Mouse (Mus musculus): ENCODE measurements around the gene Maats1. TPM values are rescaled to one million over a fixed set of nuclear protein-coding genes. Genes with fewer than 3 reads are reported as not detected.

The Maats1 gene
- total RNA-seq, 1 experiment = 1.8 TPM

- Histone ChIP-seq H3K4me1 (ENCODE audit: control insufficient read depth in 2 of 2, insufficient read depth in 2 of 2, low read length in 2 of 2, poor library complexity in 1 of 2) (peaks cover 0 to 4% of the 10 kb centered on the region in 2 experiments; a peak in 1 of 4 replicates), H3K36me3 (ENCODE audit: control insufficient read depth, insufficient read depth, low read length, poor library complexity, severe bottlenecking) (no peaks in the 10 kb centered on the region), H3K9ac (ENCODE audit: insufficient read depth, low read depth, low read length, poor library complexity, severe bottlenecking) (peak overlapping the region; percentile 81; the same call in 1 of the 2 replicates), H3K4me3 (ENCODE audit: insufficient read depth in 1 of 2, low read depth in 1 of 2, low read length in 2 of 2, poor library complexity in 1 of 2, severe bottlenecking in 1 of 2) (peak overlapping the region in 1 of 2 experiments; percentile 52; a peak in 2 of 4 replicates), H3K9me3 (ENCODE audit: control insufficient read depth, insufficient read depth, low read depth, low read length) (no peaks in the 10 kb centered on the region), H3K27ac (ENCODE audit: insufficient read depth, low read depth, low read length, poor library complexity, severe bottlenecking) (no peak overlapping the region)
- DNase-seq (ENCODE audit: low read depth, low spot score) = peak; percentile 74
- TF ChIP-seq ZNF384 (IDR thresholded peaks at IDR 0.05; ENCODE audit: low read depth, low read length) (no peak), MAFK (IDR thresholded peaks at IDR 0.05; ENCODE audit: insufficient read depth, low read depth, low read length) (peak; percentile 88), HCFC1 (IDR thresholded peaks at IDR 0.05; ENCODE audit: borderline replicate concordance, insufficient read depth, low read length) (no peak)
- in situ Hi-C loops (cut with MboI; ENCODE audit: low sequenced_read_pairs in 2 of 2, unreplicated experiment in 2 of 2) = no loop called here
Measured at GRCm38 (mm10) chr16:38321452-38321935, 20.4 kb downstream of the Maats1 start.

GRCm38 (mm10) chr16:38319087-38319486, 22.9 kb downstream of the Maats1 start:
- Histone ChIP-seq H3K9ac (ENCODE audit: insufficient read depth, low read depth, low read length, poor library complexity, severe bottlenecking) (no peak overlapping the region), H3K36me3 (ENCODE audit: control insufficient read depth, insufficient read depth, low read length, poor library complexity, severe bottlenecking) (no peaks in the 10 kb centered on the region), H3K27ac (ENCODE audit: insufficient read depth, low read depth, low read length, poor library complexity, severe bottlenecking) (no peak overlapping the region), H3K9me3 (ENCODE audit: control insufficient read depth, insufficient read depth, low read depth, low read length) (no peaks in the 10 kb centered on the region), H3K4me3 (ENCODE audit: insufficient read depth in 1 of 2, low read depth in 1 of 2, low read length in 2 of 2, poor library complexity in 1 of 2, severe bottlenecking in 1 of 2) (no peak overlapping the region), H3K4me1 (ENCODE audit: control insufficient read depth in 2 of 2, insufficient read depth in 2 of 2, low read length in 2 of 2, poor library complexity in 1 of 2) (peaks cover 0 to 4% of the 10 kb centered on the region in 2 experiments; a peak in 1 of 4 replicates)
- no peak for DNase-seq (ENCODE audit: low read depth, low spot score)
- TF ChIP-seq ZNF384 (IDR thresholded peaks at IDR 0.05; ENCODE audit: low read depth, low read length) (peak; percentile 52; the same call in 1 of the 2 replicates), ZC3H11A (IDR thresholded peaks at IDR 0.05; ENCODE audit: borderline replicate concordance, low read depth, low read length) (no peak)
- in situ Hi-C loops (cut with MboI; ENCODE audit: low sequenced_read_pairs in 2 of 2, unreplicated experiment in 2 of 2) = no loop called here

GRCm38 (mm10) chr16:38318492-38318891, 23.5 kb downstream of the Maats1 start:
- in situ Hi-C loops (cut with MboI; ENCODE audit: low sequenced_read_pairs in 2 of 2, unreplicated experiment in 2 of 2) = no loop called here
- H3K4me3 ChIP-seq (ENCODE audit: insufficient read depth in 1 of 2, low read depth in 1 of 2, low read length in 2 of 2, poor library complexity in 1 of 2, severe bottlenecking in 1 of 2) = no peak overlapping the region
- TF ChIP-seq ZC3H11A (IDR thresholded peaks at IDR 0.05; ENCODE audit: borderline replicate concordance, low read depth, low read length) (no peak), HCFC1 (IDR thresholded peaks at IDR 0.05; ENCODE audit: borderline replicate concordance, insufficient read depth, low read length) (no peak), ZNF384 (IDR thresholded peaks at IDR 0.05; ENCODE audit: low read depth, low read length) (no peak), CHD2 (IDR thresholded peaks at IDR 0.05; ENCODE audit: low read depth, low read length) (no peak), MAFK (IDR thresholded peaks at IDR 0.05; ENCODE audit: insufficient read depth, low read depth, low read length) (no peak)

GRCm38 (mm10) chr16:38308195-38308594, 33.7 kb downstream of the Maats1 start:
- no peak overlapping the region for H3K27ac ChIP-seq (ENCODE audit: insufficient read depth, low read depth, low read length, poor library complexity, severe bottlenecking)
- H3K4me3 ChIP-seq (ENCODE audit: insufficient read depth in 1 of 2, low read depth in 1 of 2, low read length in 2 of 2, poor library complexity in 1 of 2, severe bottlenecking in 1 of 2) = no peak overlapping the region
- TF ChIP-seq HCFC1 (IDR thresholded peaks at IDR 0.05; ENCODE audit: borderline replicate concordance, insufficient read depth, low read length) (no peak), ZNF384 (IDR thresholded peaks at IDR 0.05; ENCODE audit: low read depth, low read length) (no peak), MAFK (IDR thresholded peaks at IDR 0.05; ENCODE audit: insufficient read depth, low read depth, low read length) (no peak), ZC3H11A (IDR thresholded peaks at IDR 0.05; ENCODE audit: borderline replicate concordance, low read depth, low read length) (no peak), CHD2 (IDR thresholded peaks at IDR 0.05; ENCODE audit: low read depth, low read length) (no peak)
- no peak for DNase-seq (ENCODE audit: low read depth, low spot score)
- H3K9me3 ChIP-seq (ENCODE audit: control insufficient read depth, insufficient read depth, low read depth, low read length) = no peaks in the 10 kb centered on the region
- in situ Hi-C loops (cut with MboI; ENCODE audit: low sequenced_read_pairs in 2 of 2, unreplicated experiment in 2 of 2) = no loop called here
- H3K9ac ChIP-seq (ENCODE audit: insufficient read depth, low read depth, low read length, poor library complexity, severe bottlenecking) = no peak overlapping the region
- no peaks in the 10 kb centered on the region for H3K36me3 ChIP-seq (ENCODE audit: control insufficient read depth, insufficient read depth, low read length, poor library complexity, severe bottlenecking)
- peaks cover 7 to 15% of the 10 kb centered on the region in 2 experiments; a peak in 2 of 4 replicates for H3K4me1 ChIP-seq (ENCODE audit: control insufficient read depth in 2 of 2, insufficient read depth in 2 of 2, low read length in 2 of 2, poor library complexity in 1 of 2)

More at GRCm38 (mm10) chr16:38318492-38318891, 23.5 kb downstream of the Maats1 start:
- Histone ChIP-seq H3K4me1 (ENCODE audit: control insufficient read depth in 2 of 2, insufficient read depth in 2 of 2, low read length in 2 of 2, poor library complexity in 1 of 2) (peaks cover 0 to 4% of the 10 kb centered on the region in 2 experiments; a peak in 1 of 4 replicates), H3K27ac (ENCODE audit: insufficient read depth, low read depth, low read length, poor library complexity, severe bottlenecking) (no peak overlapping the region), H3K9ac (ENCODE audit: insufficient read depth, low read depth, low read length, poor library complexity, severe bottlenecking) (no peak overlapping the region), H3K9me3 (ENCODE audit: control insufficient read depth, insufficient read depth, low read depth, low read length) (no peaks in the 10 kb centered on the region), H3K36me3 (ENCODE audit: control insufficient read depth, insufficient read depth, low read length, poor library complexity, severe bottlenecking) (no peaks in the 10 kb centered on the region)
- no peak for DNase-seq (ENCODE audit: low read depth, low spot score)

- H3K9ac ChIP-seq (ENCODE audit: insufficient read depth, low read depth, low read length, poor library complexity, severe bottlenecking) = no peak overlapping the region
- TF ChIP-seq HCFC1 (IDR thresholded peaks at IDR 0.05; ENCODE audit: borderline replicate concordance, insufficient read depth, low read length) (no peak), ZC3H11A (IDR thresholded peaks at IDR 0.05; ENCODE audit: borderline replicate concordance, low read depth, low read length) (no peak), CHD2 (IDR thresholded peaks at IDR 0.05; ENCODE audit: low read depth, low read length) (no peak), MAFK (IDR thresholded peaks at IDR 0.05; ENCODE audit: insufficient read depth, low read depth, low read length) (no peak), ZNF384 (IDR thresholded peaks at IDR 0.05; ENCODE audit: low read depth, low read length) (no peak)
- no peaks in the 10 kb centered on the region for H3K36me3 ChIP-seq (ENCODE audit: control insufficient read depth, insufficient read depth, low read length, poor library complexity, severe bottlenecking)
- no peaks in the 10 kb centered on the region for H3K9me3 ChIP-seq (ENCODE audit: control insufficient read depth, insufficient read depth, low read depth, low read length)
- H3K27ac ChIP-seq (ENCODE audit: insufficient read depth, low read depth, low read length, poor library complexity, severe bottlenecking) = no peak overlapping the region
- no peak for DNase-seq (ENCODE audit: low read depth, low spot score)
- H3K4me3 ChIP-seq (ENCODE audit: insufficient read depth in 1 of 2, low read depth in 1 of 2, low read length in 2 of 2, poor library complexity in 1 of 2, severe bottlenecking in 1 of 2) = no peak overlapping the region
- in situ Hi-C loops (cut with MboI; ENCODE audit: low sequenced_read_pairs in 2 of 2, unreplicated experiment in 2 of 2) = no loop called here
- H3K4me1 ChIP-seq (ENCODE audit: control insufficient read depth in 2 of 2, insufficient read depth in 2 of 2, low read length in 2 of 2, poor library complexity in 1 of 2) = peaks cover 7 to 15% of the 10 kb centered on the region in 2 experiments; a peak in 2 of 4 replicates
Measured at GRCm38 (mm10) chr16:38307651-38308050, 34.3 kb downstream of the Maats1 start.

All from ES-E14 (cell line).